Mouse (Mus musculus) large intestine, adult 2 months (tissue): ENCODE measurements around the gene Nyap1. TPM values are rescaled to one million over a fixed set of nuclear protein-coding genes. Genes with fewer than 3 reads are reported as not detected.

Experiments
- polyA plus RNA-seq: library from polyadenylated mRNA; depleted of rRNA; stranded (reverse); fragments of >200 nt; gene quantifications from 2 replicates; pipeline ENCODE4 v1.2.3, GENCODE M21; 2012; rRNA removed

The Nyap1 gene
- polyA plus RNA-seq, 1 experiment: 5.0 TPM

Other genes starting within 250 kb of the Nyap1 start
- 46.9 and 57.9 TPM in 2 replicates for gene Pop7, start 239.1 kb downstream of the Nyap1 start, polyA plus RNA-seq
- gene Gigyf1, start 223.1 kb downstream of the Nyap1 start, polyA plus RNA-seq: 9.6 and 13.9 TPM in 2 replicates
- not detected in 2 replicates for gene Epo, start 208.4 kb downstream of the Nyap1 start, polyA plus RNA-seq
- gene Gnb2, start 208.1 kb downstream of the Nyap1 start, polyA plus RNA-seq: 967 and 1,025 TPM in 2 replicates
- 0.46 and 0.77 TPM in 2 replicates for gene Actl6b, start 188.1 kb downstream of the Nyap1 start, polyA plus RNA-seq
- 0.17 and 0.21 TPM in 2 replicates for gene Tfr2, start 171.8 kb downstream of the Nyap1 start, polyA plus RNA-seq
- 69.4 and 80.2 TPM in 2 replicates for gene Mospd3, start 140.5 kb downstream of the Nyap1 start, polyA plus RNA-seq
- gene Pcolce, start 127.8 kb downstream of the Nyap1 start, polyA plus RNA-seq: 41.4 and 42.7 TPM in 2 replicates
- gene Fbxo24, start 112.6 kb downstream of the Nyap1 start, polyA plus RNA-seq: 0.25 and 0.37 TPM in 2 replicates
- gene Lrch4, start 112.5 kb downstream of the Nyap1 start, polyA plus RNA-seq: 25.5 and 43.8 TPM in 2 replicates
- gene Gm20605, start 112.4 kb downstream of the Nyap1 start, polyA plus RNA-seq: 16.2 and 24.0 TPM in 2 replicates
- gene Sap25, start 100.3 kb downstream of the Nyap1 start, polyA plus RNA-seq: 67.0 and 85.5 TPM in 2 replicates
- 0.71 and 0.90 TPM in 2 replicates for gene Irs3, start 95.9 kb downstream of the Nyap1 start, polyA plus RNA-seq
- gene Agfg2, start 56.9 kb downstream of the Nyap1 start, polyA plus RNA-seq: 11.9 and 14.8 TPM in 2 replicates
- gene Tsc22d4, start 4.1 kb upstream of the Nyap1 start, polyA plus RNA-seq: 121 and 125 TPM in 2 replicates
- 31.2 and 34.9 TPM in 2 replicates for gene Ppp1r35, start 37.2 kb upstream of the Nyap1 start, polyA plus RNA-seq
- gene Mepce, start 46.0 kb upstream of the Nyap1 start, polyA plus RNA-seq: 33.7 and 40.1 TPM in 2 replicates
- gene Zcwpw1, start 46.2 kb upstream of the Nyap1 start, polyA plus RNA-seq: 0.48 and 0.84 TPM in 2 replicates
- 9.9 and 12.5 TPM in 2 replicates for gene Pilra, start 94.7 kb upstream of the Nyap1 start, polyA plus RNA-seq
- gene Pilrb1, start 116.5 kb upstream of the Nyap1 start, polyA plus RNA-seq: 6.6 and 8.9 TPM in 2 replicates
- 7.5 and 11.9 TPM in 2 replicates for gene Pilrb2, start 130.2 kb upstream of the Nyap1 start, polyA plus RNA-seq
- gene Cyp3a13, start 180.0 kb upstream of the Nyap1 start, polyA plus RNA-seq: 23.5 and 51.9 TPM in 2 replicates
- gene Gjc3, start 221.5 kb upstream of the Nyap1 start, polyA plus RNA-seq: 0.11 and 0.16 TPM in 2 replicates
- 0.17 TPM in 1 of 2 replicates, not detected in the other for gene Azgp1, start 239.9 kb upstream of the Nyap1 start, polyA plus RNA-seq